Mouse (Mus musculus) erythroblast, embryonic 14.5 days (primary cell): Measurements from ENCODE around the gene Ranbp3l.

ENCODE experiments used
- GATA1 ChIP-seq: IDR thresholded peaks from 2 replicates; pipeline ENCODE4 v1.6.1; 2012; ENCODE audit warnings: low read length, inconsistent platforms, mixed read lengths
- TAL1 ChIP-seq: IDR thresholded peaks from 3 replicates; pipeline ENCODE4 v1.6.1; 2012; ENCODE audit warnings: low read length, inconsistent platforms, mixed read lengths

DNA sequence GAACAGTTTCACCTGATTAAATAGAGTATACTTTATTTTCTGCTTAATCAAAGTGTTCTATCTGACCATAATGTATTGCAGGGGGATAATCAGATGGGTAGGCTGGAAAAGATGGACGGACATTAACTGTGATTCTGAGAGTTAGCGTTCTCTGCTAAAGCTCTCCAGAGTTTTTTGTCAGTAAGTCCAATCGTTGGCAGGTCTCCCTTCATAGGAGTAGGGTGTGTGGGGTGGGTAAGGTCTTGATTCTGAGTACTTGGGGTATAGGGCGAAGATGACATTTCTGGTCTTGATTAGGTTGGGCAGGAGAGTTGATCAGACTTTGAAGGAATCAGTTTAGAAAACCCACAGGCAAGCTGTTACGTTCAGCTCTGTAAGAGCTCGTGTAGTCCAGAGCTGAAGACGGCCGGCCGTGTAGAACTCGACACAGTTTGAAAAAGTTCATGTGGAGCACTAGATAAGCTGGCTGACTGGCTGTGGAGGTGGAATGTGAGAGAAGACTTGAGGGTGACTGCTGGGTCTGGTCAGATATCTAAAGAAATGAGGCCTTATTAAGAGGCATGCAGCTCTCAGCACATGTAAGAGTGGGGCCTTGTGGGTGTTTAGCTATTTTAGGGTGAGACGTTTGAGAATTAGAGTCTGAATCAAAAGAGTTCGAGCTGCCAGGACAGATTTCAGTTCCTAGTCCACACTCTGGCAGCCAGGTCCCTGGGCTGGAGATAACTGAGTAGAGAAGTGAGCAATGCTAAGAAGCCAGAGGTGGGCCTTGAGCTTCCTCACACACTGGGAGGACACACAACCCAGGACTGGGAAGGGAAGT, 110.9 kb downstream of the Ranbp3l start:
- TF ChIP-seq GATA1 (no peak), TAL1 (no peak)
